Mouse (Mus musculus) bone marrow, adult 2 months (tissue): ENCODE measurements at regions not wholly inside any gene's neighbourhood (a gene's known extent, or its start where the extent isn't known, plus 50 kb on each side); places are given as distances from the start of the nearest gene placed in this dataset.

Experiments used
- H3K27ac ChIP-seq: fragments of 200-500 bp; 2 replicates; pipeline ENCODE4 v1.5.1; 2012; ENCODE audit warnings: low read depth, mild to moderate bottlenecking, control low read depth, inconsistent platforms, low read length; ENCODE audit not compliant: control insufficient read depth, poor library complexity, insufficient read depth
- H3K4me1 ChIP-seq: fragments of 200-500 bp; 2 replicates; pipeline ENCODE4 v1.6.1; 2011; ENCODE audit warnings: low read length; ENCODE audit not compliant: control insufficient read depth, insufficient read depth
- H3K4me3 ChIP-seq: fragments of 200-500 bp; replicated peaks from 2 replicates; pipeline ENCODE3; 2011; ENCODE audit warnings: mild to moderate bottlenecking, low read depth, low read length, control low read depth; ENCODE audit not compliant: control insufficient read depth
- CTCF ChIP-seq: fragments of 200-500 bp; IDR thresholded peaks from 2 replicates; pipeline ENCODE4 v1.5.1; 2011; ENCODE audit warnings: low read length, control low read depth; ENCODE audit not compliant: control insufficient read depth, insufficient read depth
- POLR2A ChIP-seq: fragments of 200-500 bp; IDR thresholded peaks from 2 replicates; pipeline ENCODE4 v1.6.1; 2011; ENCODE audit warnings: low read depth, mild to moderate bottlenecking, control low read depth, low read length, borderline replicate concordance; ENCODE audit not compliant: control insufficient read depth
- WGBS: fragments of 180-500 bp; shearing (Covaris S2); methylation state at CpG from one replicate; pipeline ENCODE4 v1.1.7; 2018; 5-methylcytosine and 5-hydroxymethylcytosine counted together

DNA sequence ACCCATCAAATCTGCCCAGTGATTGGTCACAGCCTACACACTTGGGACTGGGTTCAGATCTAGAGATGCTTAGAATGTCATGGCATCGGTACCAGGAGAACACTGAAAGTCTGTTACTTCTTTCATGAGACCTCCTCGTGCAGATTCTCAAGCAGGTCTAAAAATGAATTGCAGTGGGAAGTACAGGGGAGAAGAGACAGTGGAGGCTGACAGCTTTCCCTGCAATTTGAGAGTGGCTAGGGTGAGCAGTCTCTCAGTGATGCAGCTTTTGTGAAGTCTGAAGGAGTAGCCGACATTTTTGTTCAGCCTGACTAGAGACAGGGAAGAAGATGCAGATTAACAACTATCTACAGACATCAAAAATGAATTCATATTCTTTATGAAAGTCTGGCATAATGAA is 112.5 kb downstream of the Fam198b start:
- H3K4me1 ChIP-seq = no peaks in the 10 kb centered on the region; the same call in 1 of the 2 replicates
- WGBS = 75% methylated on average over 3 of the region's 3 CpGs

GRCm38 (mm10) chr3:80002335-80002734 is 118.0 kb downstream of the Fam198b start:
- 85% methylated on average over 6 of the region's 6 CpGs for WGBS
- TF ChIP-seq POLR2A (no peak), CTCF (no peak)
- no peaks in the 10 kb centered on the region for H3K4me1 ChIP-seq
- H3K27ac ChIP-seq = no peak overlapping the region
- H3K4me3 ChIP-seq = no peak overlapping the region

More for the DNA sequence above, 112.5 kb downstream of the Fam198b start:
- no peak overlapping the region for H3K27ac ChIP-seq
- H3K4me3 ChIP-seq = no peak overlapping the region
- no peak for TF ChIP-seq CTCF
- no peak for TF ChIP-seq POLR2A

GRCm38 (mm10) chr3:80003300-80004090 is 119.2 kb downstream of the Fam198b start:
- 72% methylated on average over 5 of the region's 5 CpGs for WGBS
- Histone ChIP-seq H3K4me1 (no peaks in the 10 kb centered on the region), H3K4me3 (no peak overlapping the region), H3K27ac (no peak overlapping the region)
- TF ChIP-seq POLR2A = no peak
- TF ChIP-seq CTCF = no peak

DNA sequence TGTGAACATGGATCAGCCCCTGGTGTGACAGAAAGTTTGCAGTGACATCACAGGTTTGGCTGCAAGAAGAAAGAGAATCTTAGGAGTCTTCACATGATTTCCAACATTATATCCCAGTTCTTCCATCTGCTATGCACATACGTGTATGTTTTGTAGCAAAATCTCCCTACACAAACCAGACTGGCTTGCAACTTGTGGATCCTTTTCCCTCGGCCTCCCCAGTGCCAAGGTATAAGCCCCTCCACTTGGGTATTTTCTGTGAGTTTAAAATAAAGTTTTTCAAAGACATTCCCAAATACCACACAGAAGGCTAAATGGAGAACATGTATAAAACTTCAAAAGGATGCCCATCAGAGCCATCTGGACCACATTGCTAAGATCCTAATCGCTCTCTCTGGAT is 120.2 kb downstream of the Fam198b start:
- no peak overlapping the region for H3K27ac ChIP-seq
- 84% methylated on average over 3 of the region's 3 CpGs for WGBS
- no peak overlapping the region for H3K4me3 ChIP-seq
- no peaks in the 10 kb centered on the region for H3K4me1 ChIP-seq
- TF ChIP-seq POLR2A (no peak), CTCF (no peak)

GRCm38 (mm10) chr3:80004966-80005365 is 120.6 kb downstream of the Fam198b start:
- no peak for TF ChIP-seq POLR2A
- no peak for TF ChIP-seq CTCF
- H3K27ac ChIP-seq = no peak overlapping the region
- H3K4me1 ChIP-seq = no peaks in the 10 kb centered on the region
- no peak overlapping the region for H3K4me3 ChIP-seq
- WGBS = 85% methylated on average over 3 of the region's 3 CpGs

- TF ChIP-seq CTCF = no peak
- Histone ChIP-seq H3K4me3 (no peak overlapping the region), H3K27ac (no peak overlapping the region), H3K4me1 (no peaks in the 10 kb centered on the region)
- 91% methylated on average over 5 of the region's 5 CpGs for WGBS
These were observed 121.0 kb downstream of the Fam198b start for GRCm38 (mm10) chr3:80005371-80005770.

DNA sequence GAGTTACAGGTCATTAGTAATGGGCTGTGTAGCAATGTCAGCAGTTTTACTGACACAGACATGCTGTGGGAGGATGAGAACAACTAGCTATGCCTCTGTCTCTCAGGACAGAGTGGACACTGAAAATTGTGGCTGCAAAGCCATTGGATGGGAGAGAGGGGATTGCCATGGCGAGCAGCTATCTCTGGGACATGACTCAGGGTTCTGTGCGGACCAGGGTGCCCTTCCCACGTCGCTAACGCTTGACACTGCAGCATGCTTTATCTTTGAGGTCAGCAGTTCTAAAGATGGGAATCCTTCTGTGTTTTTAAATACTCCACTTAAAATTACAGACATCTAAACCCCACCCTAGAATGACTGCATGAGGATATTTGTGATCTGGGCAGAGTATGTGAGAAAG is 121.9 kb downstream of the Fam198b start:
- no peak for TF ChIP-seq POLR2A
- no peak for TF ChIP-seq CTCF
- Histone ChIP-seq H3K4me1 (no peaks in the 10 kb centered on the region), H3K4me3 (no peak overlapping the region), H3K27ac (no peak overlapping the region)
- 70% methylated on average over 5 of the region's 5 CpGs for WGBS

- Histone ChIP-seq H3K4me3 (no peak overlapping the region), H3K27ac (no peak overlapping the region), H3K4me1 (no peaks in the 10 kb centered on the region)
- TF ChIP-seq CTCF = no peak
- no peak for TF ChIP-seq POLR2A
- 67% methylated on average over 4 of the region's 4 CpGs for WGBS
These were observed 122.7 kb downstream of the Fam198b start for GRCm38 (mm10) chr3:80007006-80007405.

DNA sequence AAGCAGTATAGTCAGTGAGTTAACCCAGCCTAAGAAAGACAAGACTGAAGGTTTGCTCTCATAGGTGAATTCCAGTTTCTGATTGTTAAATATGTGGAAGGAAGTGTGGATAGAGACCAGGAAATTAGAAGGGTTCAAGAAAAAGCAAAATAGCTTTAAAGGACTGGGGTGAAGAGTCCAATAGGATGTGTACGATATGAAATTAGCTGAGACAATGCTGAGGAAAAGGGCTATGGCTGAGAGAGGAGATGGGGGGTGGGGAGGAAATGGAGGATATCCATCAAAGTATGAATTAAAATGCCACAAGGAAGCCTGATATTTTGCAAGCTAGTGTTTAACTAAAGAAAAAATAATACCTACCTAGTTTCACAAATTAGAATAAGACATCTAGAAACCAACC is 124.9 kb downstream of the Fam198b start:
- 88% methylated on average over 1 of the region's 1 CpGs for whole genome bisulfite sequencing
- Histone ChIP-seq H3K4me1 (no peaks in the 10 kb centered on the region), H3K27ac (no peak overlapping the region), H3K4me3 (no peak overlapping the region)
- TF ChIP-seq POLR2A (no peak), CTCF (no peak)
